In the genomic region with DNA sequence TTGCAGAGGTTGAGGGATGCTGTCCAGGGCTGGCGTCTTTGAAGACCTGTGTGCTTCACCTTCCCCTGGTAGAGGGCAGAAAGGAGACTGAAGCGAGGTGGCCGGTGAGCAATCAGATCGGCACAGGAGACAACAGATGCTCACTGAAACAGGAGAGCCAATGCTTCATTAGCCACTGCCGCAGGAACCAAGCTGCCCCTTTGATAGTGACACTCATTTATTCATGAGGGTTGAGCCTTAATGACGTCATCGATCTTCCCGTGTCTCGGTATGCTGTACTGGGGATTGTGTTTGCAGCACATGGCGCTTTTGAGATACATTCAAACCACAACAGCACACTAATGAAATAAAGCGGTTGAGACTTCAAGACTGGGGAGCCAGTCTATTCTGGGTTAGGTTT, we compare ENCODE assay signal across 14 mouse cellular contexts.
DNase-seq lines count a peak whose midpoint lies in the region; ATAC-seq lines count a peak whose summit lies in the region.
"Had no signal": no experiment of that assay in that cellular context is flagged by ENCODE, and none has a peak within 500 bp of the region (broad histone marks: within the 10 kb centered on the region; RNA-seq: fewer than 3 reads in every experiment).

No protein-coding gene starts in this region.

- WGBS in embryonic facial prominence, embryonic 12.5 days, result 74% methylated on average over 11 of the region's 11 CpGs
- 51% methylated on average over 11 of the region's 11 CpGs for WGBS in hindbrain, embryonic 12.5 days

- intact Hi-C loops in heart, postnatal 25 days (cut with DNase I), result no loop called here

- H3K27ac ChIP-seq in embryonic facial prominence, embryonic 12.5 days, result no peak overlapping the region
- no peak overlapping the region for H3K27ac ChIP-seq in hindbrain, embryonic 12.5 days
- H3K27ac ChIP-seq: liver, embryonic 13.5 days had no signal

- H3K9ac ChIP-seq in embryonic facial prominence, embryonic 12.5 days, result no peak overlapping the region
- no peak overlapping the region for H3K9ac ChIP-seq in hindbrain, embryonic 12.5 days
- H3K9ac ChIP-seq: liver, embryonic 13.5 days had no signal

- no peak for ATAC-seq in megakaryocyte, adult 5-6 weeks (ENCODE audit: poor library complexity, severe bottlenecking)
- ATAC-seq in embryonic facial prominence, embryonic 12.5 days (ENCODE audit: insufficient number of reproducible peaks, insufficient read depth, low FRiP score, low TSS enrichment), result 0 out of 2 replicates have a peak, but pooled peaks have one; percentile 52
- peak; percentile 75 for ATAC-seq in hindbrain, embryonic 12.5 days (ENCODE audit: low FRiP score)
- ATAC-seq in inflammation-experienced regulatory T-cells, adult 6 months, result no peak

- H3K27me3 ChIP-seq in megakaryocyte, embryonic 14.5 days (replicated peaks), result no peaks in the 10 kb centered on the region
- no peaks in the 10 kb centered on the region for H3K27me3 ChIP-seq in embryonic facial prominence, embryonic 12.5 days
- H3K27me3 ChIP-seq in hindbrain, embryonic 12.5 days, result no peaks in the 10 kb centered on the region
- H3K27me3 ChIP-seq: CH12.LX; liver, embryonic 13.5 days had no signal

- H3K9me3 ChIP-seq in megakaryocyte, embryonic 14.5 days, result no peaks in the 10 kb centered on the region
- H3K9me3 ChIP-seq in embryonic facial prominence, embryonic 12.5 days, result no peaks in the 10 kb centered on the region
- H3K9me3 ChIP-seq in hindbrain, embryonic 12.5 days (replicated peaks), result no peaks in the 10 kb centered on the region
- H3K9me3 ChIP-seq: liver, embryonic 13.5 days had no signal

- peak; percentile 50 for DNase-seq in retina, postnatal 1 day
- DNase-seq in heart, postnatal 25 days (ENCODE audit: low spot score), result no peak
- DNase-seq: cerebellum, adult 9-10 months; gastrocnemius, postnatal 25 days; kidney, adult 18-20 months; liver, embryonic 13.5 days; lung, postnatal 14 days; right cerebral cortex, postnatal 25 days had no signal

- peak overlapping the region; percentile 38 for H3K4me3 ChIP-seq in megakaryocyte, embryonic 14.5 days (replicated peaks)
- no peak overlapping the region for H3K4me3 ChIP-seq in embryonic facial prominence, embryonic 12.5 days
- H3K4me3 ChIP-seq in hindbrain, embryonic 12.5 days, result no peak overlapping the region
- H3K4me3 ChIP-seq: liver, embryonic 13.5 days had no signal

- no peaks in the 10 kb centered on the region for H3K4me1 ChIP-seq in megakaryocyte, embryonic 14.5 days
- no peaks in the 10 kb centered on the region for H3K4me1 ChIP-seq in embryonic facial prominence, embryonic 12.5 days
- no peaks in the 10 kb centered on the region; the same call in none of the 2 replicates for H3K4me1 ChIP-seq in hindbrain, embryonic 12.5 days
- H3K4me1 ChIP-seq: liver, embryonic 13.5 days had no signal

- H3K36me3 ChIP-seq in megakaryocyte, embryonic 14.5 days (replicated peaks; ENCODE audit: low read length), result no peaks in the 10 kb centered on the region
- H3K36me3 ChIP-seq in embryonic facial prominence, embryonic 12.5 days, result no peaks in the 10 kb centered on the region
- peaks cover 5% of the 10 kb centered on the region; the same call in 1 of the 2 replicates for H3K36me3 ChIP-seq in hindbrain, embryonic 12.5 days
- H3K36me3 ChIP-seq: liver, embryonic 13.5 days had no signal

- no peak overlapping the region for H3K4me2 ChIP-seq in embryonic facial prominence, embryonic 12.5 days (replicated peaks)
- no peak overlapping the region for H3K4me2 ChIP-seq in hindbrain, embryonic 12.5 days (replicated peaks)
- H3K4me2 ChIP-seq: liver, embryonic 13.5 days had no signal

Comparison
In these comparisons a context has a peak if more than half of its experiments do, and no peak if none do; other contexts are left out.
1. ATAC-seq: peak in embryonic facial prominence, embryonic 12.5 days (single experiment) and hindbrain, embryonic 12.5 days (single experiment); none in megakaryocyte, adult 5-6 weeks (single experiment) and inflammation-experienced regulatory T-cells, adult 6 months (single experiment).